Mouse (Mus musculus): ENCODE measurements around the gene Cacnb1.
A peak's percentile ranks its signal among the peaks of the same experiment; 100 is the strongest.

Gene Cacnb1

DNA sequence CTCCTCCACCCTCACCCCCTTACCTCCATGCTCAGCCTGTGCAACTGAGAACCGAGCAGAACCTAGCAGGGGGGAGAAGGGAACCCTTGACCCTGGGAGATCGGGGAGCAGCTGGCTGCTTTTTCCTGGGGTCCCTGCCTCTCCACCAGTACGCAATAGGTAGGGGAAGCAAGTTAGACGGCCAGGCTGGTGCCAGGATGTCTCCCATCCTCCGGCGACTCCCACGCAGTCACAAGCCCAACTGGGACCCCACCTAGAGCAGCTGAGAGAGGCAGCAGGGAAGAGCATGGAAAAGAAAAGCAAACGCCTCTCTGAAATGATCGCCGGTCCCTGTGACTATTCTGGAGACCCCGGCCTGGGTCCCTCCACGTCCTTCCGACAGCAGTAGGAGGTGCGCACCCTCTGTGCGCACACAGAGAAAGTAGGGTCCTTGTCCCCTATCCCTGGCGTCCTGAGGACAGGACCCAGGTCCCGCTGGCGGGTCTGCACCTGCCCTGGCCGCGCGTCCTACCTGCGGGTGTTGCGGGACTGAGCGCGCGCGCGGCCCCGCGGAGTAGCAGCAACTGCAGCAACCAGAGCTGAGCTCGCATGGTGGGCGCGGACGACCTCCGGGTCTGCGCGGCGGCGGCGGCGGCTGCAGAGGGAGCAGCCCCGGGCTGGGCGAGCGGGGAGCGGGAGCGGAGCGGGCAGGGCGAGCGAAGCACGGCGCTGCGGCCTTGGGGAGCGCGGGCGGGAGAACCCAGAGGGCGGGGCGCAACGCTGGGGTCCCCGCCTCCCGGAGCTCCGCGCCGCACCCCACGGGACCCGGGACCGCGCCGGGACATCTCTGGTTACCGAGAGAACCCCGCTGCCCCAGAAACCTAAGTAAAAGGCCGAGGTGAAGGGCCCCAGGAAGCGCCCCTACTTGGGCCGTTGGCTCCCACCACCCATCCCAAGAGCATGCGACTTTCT, 36.8 kb downstream of the Cacnb1 start, which contains the start of gene Plxdc1:
Plxdc1 (minus strand) TSS at position 718 of the 951 bp plus-strand sequence.
- DNase-seq, result no peak

GRCm38 (mm10) chr11:97983983-97984382, 38.9 kb downstream of the Cacnb1 start:
- DNase-seq, result no peak

- DNase-seq, result no peak
Measured at GRCm38 (mm10) chr11:97983506-97983905, 39.3 kb downstream of the Cacnb1 start.

DNA sequence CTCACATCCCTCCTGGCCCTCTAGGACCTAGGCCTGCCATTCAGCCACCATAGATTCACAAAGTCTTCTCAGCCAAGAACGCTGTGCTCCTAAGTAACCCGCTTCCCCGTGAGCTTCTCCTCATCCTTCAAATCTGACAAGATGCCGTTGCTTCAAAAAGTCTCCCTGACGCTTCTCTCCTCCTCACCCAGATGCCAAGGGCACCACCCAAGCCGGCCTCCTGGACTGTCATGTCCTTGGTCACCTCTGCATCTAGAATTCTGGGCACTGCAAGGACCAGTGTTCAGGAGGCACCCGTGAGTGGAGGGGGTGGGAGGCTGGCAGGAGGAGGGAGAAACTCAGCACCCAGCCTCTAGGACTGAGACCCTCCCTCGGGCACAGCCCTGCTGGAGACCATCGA, 40.1 kb downstream of the Cacnb1 start:
- no peak for DNase-seq

DNA sequence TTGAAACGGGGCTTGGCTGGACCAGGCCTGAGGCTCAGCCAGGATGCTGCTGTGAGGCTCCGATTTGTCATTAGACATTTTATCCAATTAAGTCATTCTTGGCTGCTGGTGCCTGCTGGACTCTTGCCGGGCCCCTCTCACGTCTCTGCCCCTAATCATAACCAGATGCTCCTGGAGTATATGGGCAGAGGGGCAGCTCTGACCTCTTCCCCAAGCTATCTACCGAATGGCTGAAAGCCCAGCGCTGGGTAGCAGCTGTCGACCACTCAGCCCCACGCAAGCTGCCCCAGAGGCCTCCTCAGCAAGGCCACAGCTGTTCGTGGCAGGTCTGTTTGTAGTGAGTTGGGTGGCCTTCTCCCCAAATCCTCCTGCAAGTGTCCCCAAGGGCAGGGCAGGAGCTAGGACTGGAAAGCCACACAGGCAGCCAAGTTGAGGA, 42.3 kb downstream of the Cacnb1 start:
- no peak for DNase-seq

GRCm38 (mm10) chr11:97979824-97980495, 42.9 kb downstream of the Cacnb1 start:
- DNase-seq, result no peak

- DNase-seq, result no peak
Measured at GRCm38 (mm10) chr11:97978392-97978791, 44.4 kb downstream of the Cacnb1 start.

GRCm38 (mm10) chr11:97977797-97978196, 45.0 kb downstream of the Cacnb1 start:
- no peak for DNase-seq

- DNase-seq, result no peak
Measured at GRCm38 (mm10) chr11:97974746-97975145, 48.1 kb downstream of the Cacnb1 start.

DNA sequence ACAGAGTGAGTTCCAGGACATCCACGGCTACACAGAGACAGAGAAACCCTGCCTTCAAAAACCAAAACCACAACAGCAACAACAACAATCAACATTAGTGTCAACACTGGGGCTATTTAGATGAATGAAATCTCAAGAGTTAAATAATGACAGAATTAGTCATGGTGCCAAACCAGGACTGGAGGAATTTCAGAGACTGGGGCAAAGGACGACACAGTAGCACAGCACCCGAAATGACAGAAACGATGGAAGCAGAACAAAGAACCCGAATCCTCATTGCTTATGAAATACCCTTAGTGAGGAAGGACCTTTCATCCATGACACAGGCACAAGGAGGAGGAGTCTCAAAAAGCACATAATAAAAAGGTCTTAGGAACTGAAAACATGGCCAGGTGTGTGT, 48.7 kb downstream of the Cacnb1 start:
- no peak for DNase-seq

GRCm38 (mm10) chr11:97972434-97972833, 50.4 kb downstream of the Cacnb1 start:
- no peak for DNase-seq

DNA sequence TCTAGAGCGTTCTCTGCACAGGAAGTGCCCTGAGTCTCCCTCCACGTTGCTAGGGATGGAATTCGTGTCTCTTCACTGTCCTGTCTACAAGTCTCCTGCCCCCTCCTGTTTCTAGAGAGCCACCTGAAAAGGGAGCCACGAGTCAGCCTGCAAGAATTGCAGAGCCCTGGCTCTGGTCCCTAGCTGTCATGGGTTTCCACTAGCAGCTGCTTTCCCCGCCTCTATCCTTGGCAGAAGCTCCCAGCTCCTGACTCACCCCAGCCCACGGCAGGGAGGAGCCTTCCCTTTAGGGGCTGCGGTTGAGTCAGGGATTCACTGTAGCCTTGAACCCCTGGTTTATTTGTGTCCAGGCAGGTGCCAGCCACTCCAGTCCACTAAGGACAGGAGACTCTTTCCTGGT, 51.6 kb downstream of the Cacnb1 start:
- DNase-seq, result no peak

GRCm38 (mm10) chr11:97970771-97971170, 52.1 kb downstream of the Cacnb1 start:
- DNase-seq, result no peak

- DNase-seq, result no peak
Measured at GRCm38 (mm10) chr11:97968385-97968784, 54.4 kb downstream of the Cacnb1 start.

- DNase-seq, result peak; percentile 39
Measured at GRCm38 (mm10) chr11:97967114-97967513, 55.7 kb downstream of the Cacnb1 start.

DNA sequence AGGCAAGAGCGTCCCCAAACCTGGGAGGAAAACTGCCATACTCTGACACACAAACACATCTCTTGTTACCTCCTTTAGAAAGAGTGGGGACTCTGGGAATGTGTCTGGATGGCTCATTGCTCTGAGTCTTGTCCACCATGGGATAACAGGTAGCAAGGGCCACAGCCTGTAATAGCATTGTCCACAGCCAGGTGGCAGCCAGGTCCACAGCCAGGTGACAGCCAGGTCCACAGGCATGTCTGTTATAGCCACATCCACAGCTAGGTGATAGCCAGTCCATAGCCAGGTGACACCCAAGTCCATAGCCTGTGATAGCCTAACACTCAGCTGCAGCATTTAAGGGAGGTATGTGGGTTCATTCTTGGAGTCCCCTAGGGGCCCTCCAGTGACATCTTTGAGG, 61.9 kb downstream of the Cacnb1 start:
- DNase-seq, result peak; percentile 40

- no peak for DNase-seq
Measured at GRCm38 (mm10) chr11:97959300-97959680, 63.5 kb downstream of the Cacnb1 start.

DNA sequence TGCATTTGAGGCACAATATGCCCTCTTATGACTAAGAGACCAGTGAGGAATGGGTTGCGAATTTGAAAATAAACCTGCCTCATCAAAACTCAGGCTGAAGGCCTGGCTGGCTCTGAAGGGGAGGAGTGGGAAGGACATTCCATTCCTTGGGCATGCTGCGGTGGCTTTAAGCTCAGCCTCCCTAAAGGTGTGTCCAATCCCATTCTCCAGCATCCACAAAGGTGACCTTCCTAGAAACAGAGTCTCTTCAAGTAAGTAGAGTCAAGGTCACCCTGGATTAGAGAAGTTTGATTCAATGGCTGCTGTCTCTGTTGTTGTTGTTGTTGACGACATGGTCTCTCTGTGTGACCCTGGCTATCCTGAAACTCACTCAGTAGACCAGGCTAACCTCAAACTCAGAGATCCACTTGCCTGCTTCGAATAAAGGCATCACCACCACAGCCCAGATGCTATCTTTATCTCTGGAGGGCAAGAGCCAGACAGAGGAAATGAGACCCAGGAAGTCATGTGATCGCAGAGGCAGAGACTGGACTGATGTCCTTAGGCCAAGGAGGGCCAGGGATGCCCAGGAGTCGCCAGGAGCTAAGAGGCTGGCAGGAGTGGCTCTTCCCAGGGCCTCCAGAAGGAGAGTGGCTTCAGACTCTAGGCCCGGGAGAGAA, 64.1 kb downstream of the Cacnb1 start:
- no peak for DNase-seq

DNA sequence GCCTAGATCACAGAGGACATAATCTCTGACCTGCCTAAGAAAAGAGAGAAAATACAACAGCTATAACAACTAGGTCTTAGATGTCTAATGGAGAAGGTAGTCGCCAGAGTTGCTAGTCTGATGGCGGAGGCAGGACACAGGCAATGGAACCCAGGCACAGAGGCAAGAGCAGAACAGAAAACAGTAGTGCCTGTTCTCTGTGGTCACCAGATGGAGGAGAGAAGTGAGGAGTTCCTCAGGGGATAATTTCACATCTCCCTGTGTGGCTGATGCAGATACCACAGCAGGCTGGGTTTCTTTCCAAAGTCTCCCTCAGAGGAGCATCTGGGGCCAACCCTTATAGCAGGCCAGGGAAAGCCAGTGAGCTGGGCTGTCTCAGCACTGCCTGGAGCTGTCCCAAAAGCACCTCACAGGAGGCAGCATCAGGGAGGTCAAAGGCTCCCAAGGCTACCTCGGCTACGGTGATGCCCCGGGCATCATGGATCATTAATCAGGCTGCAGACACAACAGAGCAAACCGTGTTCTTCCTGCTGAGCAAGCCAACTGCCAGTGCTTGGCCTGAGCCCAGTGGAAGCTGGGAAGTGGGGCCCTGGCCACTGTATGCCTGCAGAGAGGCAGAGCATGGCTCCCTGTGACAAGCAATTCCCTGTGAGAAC, 65.8 kb downstream of the Cacnb1 start:
- DNase-seq, result peak; percentile 73

DNA sequence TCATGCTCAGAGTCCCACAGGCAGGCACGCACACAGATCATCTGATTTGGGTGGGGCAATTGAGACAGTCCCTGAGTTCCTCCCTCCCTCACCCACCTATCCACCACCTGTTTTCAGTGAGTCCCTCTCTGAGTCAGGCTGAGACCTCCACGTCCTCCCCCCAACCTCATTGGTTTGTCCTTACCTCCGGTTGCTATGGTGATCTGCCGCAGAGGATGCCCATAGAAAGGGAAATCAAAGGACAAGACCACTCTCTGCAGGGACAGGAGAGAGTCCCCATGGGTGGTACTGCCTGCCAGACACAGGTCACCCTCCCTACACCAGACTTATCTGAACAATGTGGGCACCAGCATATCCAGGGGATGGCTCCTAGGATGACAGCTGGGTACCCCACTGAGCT, 66.9 kb downstream of the Cacnb1 start:
- no peak for DNase-seq

DNA sequence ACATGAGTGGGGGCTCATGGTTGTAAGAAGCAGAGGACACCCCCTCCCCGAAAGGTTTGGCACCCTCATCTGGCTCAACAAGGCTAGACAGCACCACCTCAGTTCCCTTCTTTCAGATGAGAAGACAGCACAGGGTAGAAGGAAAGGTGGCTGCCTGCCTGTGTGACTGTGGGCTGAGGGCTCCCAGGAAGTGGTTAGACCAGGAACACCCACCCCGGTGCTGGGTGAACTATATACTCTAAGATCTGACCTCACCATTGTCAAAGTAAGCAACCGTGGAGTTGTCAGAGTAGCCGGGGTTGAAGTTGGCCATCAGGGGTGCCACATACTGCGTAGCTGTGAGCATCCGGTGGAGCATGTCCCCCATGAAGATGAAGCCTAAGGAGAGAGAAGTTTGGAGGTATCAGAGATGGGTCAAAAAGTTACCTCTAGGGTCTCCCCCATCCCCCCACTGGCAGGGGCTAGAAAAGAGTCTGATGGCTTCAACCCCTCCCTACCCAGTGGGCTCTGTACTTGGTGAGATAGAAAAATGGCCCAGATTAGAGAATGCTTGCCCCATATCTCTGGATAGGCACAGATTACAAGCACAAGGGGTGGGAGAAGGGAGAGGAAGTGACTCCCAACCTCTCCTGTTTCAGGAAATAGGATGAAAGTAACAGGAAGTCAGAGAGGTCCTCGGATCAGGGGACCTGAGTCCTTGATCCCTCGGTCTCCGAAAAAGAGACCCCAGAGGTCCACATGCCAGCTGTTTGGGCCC, 67.5 kb downstream of the Cacnb1 start:
- no peak for DNase-seq

- DNase-seq, result no peak
Measured at GRCm38 (mm10) chr11:97954469-97955141, 68.2 kb downstream of the Cacnb1 start.

All from cerebellum, adult 11 months (tissue).